Mouse (Mus musculus): ENCODE results near the gene Ppard.

The Ppard gene

GRCm38 (mm10) chr17:28287980-28288379 is 55.5 kb downstream of the Ppard start:
- peak; percentile 27 to 52 for DNase-seq

- DNase-seq = peak; percentile 77 to 86
These were observed 57.8 kb downstream of the Ppard start for GRCm38 (mm10) chr17:28290262-28290661.

GRCm38 (mm10) chr17:28290671-28291070 is 58.2 kb downstream of the Ppard start:
- DNase-seq = no peak

- no peak for DNase-seq
These were observed 58.8 kb downstream of the Ppard start for GRCm38 (mm10) chr17:28291346-28291745.

GRCm38 (mm10) chr17:28293716-28294115 is 61.2 kb downstream of the Ppard start:
- no peak for DNase-seq

GRCm38 (mm10) chr17:28294449-28295333 is 62.2 kb downstream of the Ppard start:
- no peak for DNase-seq

GRCm38 (mm10) chr17:28298888-28299287 is 66.4 kb downstream of the Ppard start:
- no peak for DNase-seq

- DNase-seq = no peak
These were observed 67.3 kb downstream of the Ppard start for GRCm38 (mm10) chr17:28299669-28300320.

- DNase-seq = no peak
These were observed 67.8 kb downstream of the Ppard start for GRCm38 (mm10) chr17:28300323-28300722.

GRCm38 (mm10) chr17:28300850-28301249 is 68.3 kb downstream of the Ppard start:
- peak in 1 of 2 experiments; percentile 31 for DNase-seq

- DNase-seq = no peak
These were observed 72.7 kb downstream of the Ppard start for GRCm38 (mm10) chr17:28305172-28305571.

- peak; percentile 95 to 97 for DNase-seq
These were observed 76.0 kb downstream of the Ppard start for GRCm38 (mm10) chr17:28308297-28309195.

GRCm38 (mm10) chr17:28310831-28311230 is 78.3 kb downstream of the Ppard start:
- no peak for DNase-seq

GRCm38 (mm10) chr17:28311366-28312132 is 79.0 kb downstream of the Ppard start:
- peak in 1 of 2 experiments; percentile 41 for DNase-seq

GRCm38 (mm10) chr17:28312232-28313211 is 80.0 kb downstream of the Ppard start:
- peak; percentile 62 to 72 for DNase-seq

GRCm38 (mm10) chr17:28313212-28313879 is 80.8 kb downstream of the Ppard start, which contains the start of gene Fance:
TSS of gene Fance (plus strand) at chr17:28313519.
- DNase-seq = peak; percentile 98 to 99

GRCm38 (mm10) chr17:28313880-28314225 is 81.4 kb downstream of the Ppard start:
- DNase-seq = peak in 1 of 2 experiments; percentile 33

GRCm38 (mm10) chr17:28315611-28316160 is 83.2 kb downstream of the Ppard start:
- DNase-seq = no peak

- DNase-seq = no peak
These were observed 84.0 kb downstream of the Ppard start for GRCm38 (mm10) chr17:28316476-28316875.

GRCm38 (mm10) chr17:28317091-28317490 is 84.6 kb downstream of the Ppard start:
- DNase-seq = no peak

All from kidney, postnatal 4 days (tissue).